Comparison of ENCODE assay signal across 26 mouse cellular contexts in genomic region chr7:55581034-55581926, GRCm38 (mm10).
DNase-seq lines count a peak whose midpoint lies in the region; ATAC-seq and TF ChIP-seq lines count a peak whose summit lies in the region.
"Had no signal": no experiment of that assay in that cellular context is flagged by ENCODE, and none has a peak within 500 bp of the region (broad histone marks: within the 10 kb centered on the region; RNA-seq: fewer than 3 reads in every experiment).

No protein-coding gene starts in this region.

- H3K4me3 ChIP-seq in forebrain, embryonic 14.5 days (ENCODE audit: low read depth, low read length), result no peak overlapping the region
- H3K4me3 ChIP-seq in forebrain, embryonic 10.5 days, result no peak overlapping the region
- H3K4me3 ChIP-seq in hindbrain, postnatal 0 days (ENCODE audit: low read length), result no peak overlapping the region
- H3K4me3 ChIP-seq in midbrain, postnatal 0 days (ENCODE audit: low read depth, low read length), result no peak overlapping the region
- H3K4me3 ChIP-seq: embryonic facial prominence, embryonic 13.5 days; erythroblast, embryonic 14.5 days; heart, embryonic 12.5 days; hindbrain, embryonic 15.5 days; myocyte; neural tube, embryonic 13.5 days had no signal

- WGBS in forebrain, embryonic 14.5 days, result 91% methylated on average over 2 of the region's 2 CpGs
- WGBS in forebrain, embryonic 10.5 days, result 96% methylated on average over 2 of the region's 2 CpGs
- 89% methylated on average over 2 of the region's 2 CpGs for WGBS in hindbrain, postnatal 0 days
- WGBS in midbrain, postnatal 0 days, result 83% methylated on average over 2 of the region's 2 CpGs

- no peaks in the 10 kb centered on the region for H3K4me1 ChIP-seq in forebrain, embryonic 14.5 days (ENCODE audit: control insufficient read depth, insufficient read depth, low read length)
- no peaks in the 10 kb centered on the region for H3K4me1 ChIP-seq in forebrain, embryonic 10.5 days
- H3K4me1 ChIP-seq in hindbrain, postnatal 0 days (ENCODE audit: insufficient read depth, low read length), result no peaks in the 10 kb centered on the region
- H3K4me1 ChIP-seq in midbrain, postnatal 0 days (ENCODE audit: insufficient read depth, low read length), result no peaks in the 10 kb centered on the region
- H3K4me1 ChIP-seq: embryonic facial prominence, embryonic 13.5 days; heart, embryonic 12.5 days; hindbrain, embryonic 15.5 days; neural tube, embryonic 13.5 days had no signal

- no peaks in the 10 kb centered on the region for H3K9me3 ChIP-seq in forebrain, embryonic 14.5 days (replicated peaks; ENCODE audit: control insufficient read depth, low read length)
- no peaks in the 10 kb centered on the region for H3K9me3 ChIP-seq in forebrain, embryonic 10.5 days
- H3K9me3 ChIP-seq in hindbrain, postnatal 0 days (ENCODE audit: low read length), result no peaks in the 10 kb centered on the region
- no peaks in the 10 kb centered on the region for H3K9me3 ChIP-seq in midbrain, postnatal 0 days (ENCODE audit: low read length)
- H3K9me3 ChIP-seq: embryonic facial prominence, embryonic 13.5 days; heart, embryonic 12.5 days; hindbrain, embryonic 15.5 days; neural tube, embryonic 13.5 days had no signal

- peak; percentile 96 for ATAC-seq in forebrain, embryonic 14.5 days
- ATAC-seq in hindbrain, postnatal 0 days, result 0 out of 2 replicates have a peak, but pooled peaks have one; percentile 32
- ATAC-seq in midbrain, postnatal 0 days (ENCODE audit: low FRiP score), result 0 out of 2 replicates have a peak, but pooled peaks have one; percentile 31
- ATAC-seq in activated CD4-positive, CD25-positive, alpha-beta regulatory T cell, adult 4 months, result no peak
- ATAC-seq: CD4-positive, CD25-positive, alpha-beta regulatory T cell, adult 4 months; intestine, postnatal 0 days had no signal

- no peak overlapping the region for H3K4me2 ChIP-seq in forebrain, embryonic 14.5 days (ENCODE audit: low read length)
- H3K4me2 ChIP-seq in hindbrain, postnatal 0 days (ENCODE audit: low read depth, low read length), result no peak overlapping the region
- H3K4me2 ChIP-seq in midbrain, postnatal 0 days (ENCODE audit: low read depth, low read length, poor library complexity, severe bottlenecking), result no peak overlapping the region
- H3K4me2 ChIP-seq: embryonic facial prominence, embryonic 13.5 days; heart, embryonic 12.5 days; hindbrain, embryonic 15.5 days; neural tube, embryonic 13.5 days had no signal

- no peak for TF ChIP-seq CTCF in hindbrain, postnatal 0 days (IDR thresholded peaks at IDR 0.05; ENCODE audit: low read depth)
- no peak for TF ChIP-seq CTCF in midbrain, postnatal 0 days (IDR thresholded peaks at IDR 0.05)

- H3K27me3 ChIP-seq in forebrain, embryonic 14.5 days (replicated peaks; ENCODE audit: control insufficient read depth, insufficient read depth, low read length), result no peaks in the 10 kb centered on the region
- H3K27me3 ChIP-seq in forebrain, embryonic 10.5 days (ENCODE audit: poor library complexity, severe bottlenecking), result no peaks in the 10 kb centered on the region
- H3K27me3 ChIP-seq in hindbrain, postnatal 0 days (ENCODE audit: insufficient read depth, low read length), result no peaks in the 10 kb centered on the region
- no peaks in the 10 kb centered on the region for H3K27me3 ChIP-seq in midbrain, postnatal 0 days (ENCODE audit: insufficient read depth, low read length)
- H3K27me3 ChIP-seq: embryonic facial prominence, embryonic 13.5 days; heart, embryonic 12.5 days; hindbrain, embryonic 15.5 days; neural tube, embryonic 13.5 days had no signal

- no peak overlapping the region for H3K27ac ChIP-seq in forebrain, embryonic 14.5 days (ENCODE audit: low read depth, low read length)
- no peak overlapping the region for H3K27ac ChIP-seq in forebrain, embryonic 10.5 days
- no peak overlapping the region for H3K27ac ChIP-seq in hindbrain, postnatal 0 days
- H3K27ac ChIP-seq in midbrain, postnatal 0 days (ENCODE audit: low read depth, low read length), result no peak overlapping the region
- H3K27ac ChIP-seq: embryonic facial prominence, embryonic 13.5 days; hindbrain, embryonic 15.5 days; neural tube, embryonic 13.5 days had no signal

- H3K36me3 ChIP-seq in forebrain, embryonic 14.5 days (ENCODE audit: control insufficient read depth, insufficient read depth, low read length), result no peaks in the 10 kb centered on the region
- no peaks in the 10 kb centered on the region for H3K36me3 ChIP-seq in forebrain, embryonic 10.5 days (replicated peaks)
- no peaks in the 10 kb centered on the region for H3K36me3 ChIP-seq in hindbrain, postnatal 0 days (ENCODE audit: insufficient read depth, low read length)
- no peaks in the 10 kb centered on the region for H3K36me3 ChIP-seq in midbrain, postnatal 0 days (ENCODE audit: insufficient read depth, low read length)
- H3K36me3 ChIP-seq: embryonic facial prominence, embryonic 13.5 days; heart, embryonic 12.5 days; hindbrain, embryonic 15.5 days; neural tube, embryonic 13.5 days had no signal

- peak; percentile 68 for DNase-seq in forebrain, embryonic 14.5 days (ENCODE audit: low spot score)
- no peak for DNase-seq in forebrain, embryonic 10.5 days (ENCODE audit: extremely low spot score, low spot score)
- DNase-seq in layer of hippocampus, postnatal 14 days (ENCODE audit: low spot score in 2 of 2), result peak; percentile 2 to 18
- no peak for DNase-seq in layer of hippocampus, adult 11-12 months (ENCODE audit: low spot score)
- no peak for DNase-seq in hindbrain, postnatal 0 days (ENCODE audit: low spot score)
- no peak for DNase-seq in midbrain, postnatal 0 days (ENCODE audit: low spot score)
- DNase-seq in thymus, postnatal 4 days, result no peak
- DNase-seq: adrenal gland, postnatal 36 days; cerebellum, adult 18-20 months; cerebellum, postnatal 25 days; gastrocnemius, postnatal 14 days; heart, adult 11 months; heart, postnatal 10 days; layer of hippocampus, postnatal 36 days; lung, postnatal 4 days; right cerebral cortex, postnatal 4 days; thymus, postnatal 25 days had no signal

- H3K9ac ChIP-seq in forebrain, embryonic 14.5 days (ENCODE audit: low read length), result no peak overlapping the region
- H3K9ac ChIP-seq in hindbrain, postnatal 0 days (replicated peaks; ENCODE audit: low read length), result no peak overlapping the region
- no peak overlapping the region for H3K9ac ChIP-seq in midbrain, postnatal 0 days (replicated peaks; ENCODE audit: low read length, poor library complexity, severe bottlenecking)
- H3K9ac ChIP-seq: embryonic facial prominence, embryonic 13.5 days; heart, embryonic 12.5 days; hindbrain, embryonic 15.5 days; neural tube, embryonic 13.5 days had no signal

Comparison
In these comparisons a context has a peak if more than half of its experiments do, and no peak if none do; other contexts are left out.
1. DNase-seq: peak in forebrain, embryonic 14.5 days (single experiment) and layer of hippocampus, postnatal 14 days (2 of 2); none in forebrain, embryonic 10.5 days (single experiment), layer of hippocampus, adult 11-12 months (single experiment), hindbrain, postnatal 0 days (single experiment), midbrain, postnatal 0 days (single experiment) and thymus, postnatal 4 days (single experiment).